Mouse (Mus musculus) hindbrain, embryonic 16.5 days (tissue): ENCODE results near the gene Ccdc91. TPM values are rescaled to one million over a fixed set of nuclear protein-coding genes. Genes with fewer than 3 reads are reported as not detected.

Experiments used
- ATAC-seq: fragments of 200-750 bp; cut with Nextera tagmentation; 2 replicates; pipeline ENCODE4 v1.8.0; 2017; ENCODE audit warnings: moderate TSS enrichment, moderate library complexity
- H3K27ac ChIP-seq: fragments of 300-500 bp; sonication (generic); 2 replicates; pipeline ENCODE4 v1.5.1; 2014; ENCODE audit warnings: low read depth, mild to moderate bottlenecking, control low read depth, low read length, moderate library complexity
- H3K27me3 ChIP-seq: fragments of 300-500 bp; sonication (generic); replicated peaks from 2 replicates; pipeline ENCODE4 v1.6.1; 2014; ENCODE audit warnings: low read length; ENCODE audit not compliant: control insufficient read depth, insufficient read depth
- H3K36me3 ChIP-seq: fragments of 300-500 bp; sonication (generic); 2 replicates; pipeline ENCODE4 v1.6.1; 2014; ENCODE audit warnings: mild to moderate bottlenecking, low read length, moderate library complexity, mixed read lengths; ENCODE audit not compliant: control insufficient read depth, insufficient read depth
- H3K4me1 ChIP-seq: fragments of 300-500 bp; sonication (generic); 2 replicates; pipeline ENCODE4 v1.6.1; 2014; ENCODE audit warnings: low read depth, low read length; ENCODE audit not compliant: control insufficient read depth, insufficient read depth
- H3K4me2 ChIP-seq: fragments of 300-500 bp; sonication (generic); 2 replicates; pipeline ENCODE4 v1.6.1; 2014; ENCODE audit warnings: mild to moderate bottlenecking, low read length, control low read depth, moderate library complexity
- H3K4me3 ChIP-seq: fragments of 300-500 bp; sonication (generic); 2 replicates; pipeline ENCODE4 v1.5.1; 2014; ENCODE audit warnings: mild to moderate bottlenecking, low read length, control low read depth, moderate library complexity
- H3K9ac ChIP-seq: fragments of 300-500 bp; sonication (generic); 2 replicates; pipeline ENCODE4 v1.6.1; 2014; ENCODE audit warnings: low read depth, mild to moderate bottlenecking, control low read depth, low read length, moderate library complexity
- H3K9me3 ChIP-seq: fragments of 300-500 bp; sonication (generic); 2 replicates; pipeline ENCODE4 v1.6.1; 2014; ENCODE audit warnings: mild to moderate bottlenecking, low read length, moderate library complexity; ENCODE audit not compliant: control insufficient read depth
- WGBS: fragments of 180-500 bp; shearing (Covaris S2); extraction: QIAGEN DNeasy Blood & Tissue Kit; methylation state at CpG from one replicate; pipeline ENCODE4 v1.1.7; 2014; 5-methylcytosine and 5-hydroxymethylcytosine counted together
- polyA plus RNA-seq: library from polyadenylated mRNA; unstranded; fragments of >200 nt; fragmentation: Nextera tagmentation; extraction: Ambion mirVana; gene quantifications from 2 replicates; pipeline ENCODE4 v1.2.1, GENCODE M21; 2015

The Ccdc91 gene
- polyA plus RNA-seq, 1 experiment from 2014 or later: 49.2 TPM

- no peak overlapping the region for H3K4me2 ChIP-seq
- ATAC-seq: no peak
- no peaks in the 10 kb centered on the region for H3K4me1 ChIP-seq
- no peaks in the 10 kb centered on the region for H3K9me3 ChIP-seq
- no peak overlapping the region for H3K9ac ChIP-seq
- no peaks in the 10 kb centered on the region for H3K36me3 ChIP-seq
- no peak overlapping the region for H3K27ac ChIP-seq
- H3K27me3 ChIP-seq: no peaks in the 10 kb centered on the region
- H3K4me3 ChIP-seq: no peak overlapping the region
- WGBS: 77% methylated on average over 9 of the region's 9 CpGs
These were observed 30.4 kb downstream of the Ccdc91 start for GRCm38 (mm10) chr6:147506074-147506473.

- Histone ChIP-seq H3K9ac (no peak overlapping the region), H3K27me3 (no peaks in the 10 kb centered on the region), H3K36me3 (no peaks in the 10 kb centered on the region), H3K9me3 (no peaks in the 10 kb centered on the region), H3K4me3 (no peak overlapping the region), H3K27ac (no peak overlapping the region), H3K4me2 (no peak overlapping the region), H3K4me1 (no peaks in the 10 kb centered on the region)
- 87% methylated on average over 10 of the region's 10 CpGs for WGBS
- no peak for ATAC-seq
These were observed 30.9 kb downstream of the Ccdc91 start for GRCm38 (mm10) chr6:147506496-147506895.

GRCm38 (mm10) chr6:147507186-147507585 is 31.6 kb downstream of the Ccdc91 start:
- H3K27ac ChIP-seq: no peak overlapping the region
- no peak overlapping the region for H3K4me3 ChIP-seq

GRCm38 (mm10) chr6:147510516-147510915 is 34.9 kb downstream of the Ccdc91 start:
- Histone ChIP-seq H3K4me2 (no peak overlapping the region), H3K9me3 (no peaks in the 10 kb centered on the region; the same call in 1 of the 2 replicates), H3K27ac (no peak overlapping the region), H3K9ac (no peak overlapping the region), H3K27me3 (no peaks in the 10 kb centered on the region), H3K4me3 (no peak overlapping the region), H3K4me1 (no peaks in the 10 kb centered on the region), H3K36me3 (peaks cover 4% of the 10 kb centered on the region; the same call in 1 of the 2 replicates)
- no peak for ATAC-seq
- WGBS: 99% methylated on average over 2 of the region's 2 CpGs

More at GRCm38 (mm10) chr6:147507186-147507585, 31.6 kb downstream of the Ccdc91 start:
- H3K9ac ChIP-seq: no peak overlapping the region
- ATAC-seq: no peak
- H3K9me3 ChIP-seq: no peaks in the 10 kb centered on the region
- no peak overlapping the region for H3K4me2 ChIP-seq
- H3K36me3 ChIP-seq: no peaks in the 10 kb centered on the region
- no peaks in the 10 kb centered on the region for H3K27me3 ChIP-seq
- no peaks in the 10 kb centered on the region for H3K4me1 ChIP-seq
- 88% methylated on average over 6 of the region's 6 CpGs for WGBS

- Histone ChIP-seq H3K9me3 (no peaks in the 10 kb centered on the region; the same call in 1 of the 2 replicates), H3K4me2 (no peak overlapping the region), H3K4me1 (no peaks in the 10 kb centered on the region), H3K27me3 (no peaks in the 10 kb centered on the region), H3K27ac (no peak overlapping the region), H3K4me3 (no peak overlapping the region), H3K9ac (no peak overlapping the region), H3K36me3 (peaks cover 4% of the 10 kb centered on the region; the same call in 1 of the 2 replicates)
- 79% methylated on average over 8 of the region's 8 CpGs for WGBS
- no peak for ATAC-seq
These were observed 42.3 kb downstream of the Ccdc91 start for GRCm38 (mm10) chr6:147517909-147518308.

- Histone ChIP-seq H3K4me1 (no peaks in the 10 kb centered on the region), H3K4me2 (no peak overlapping the region), H3K9me3 (no peaks in the 10 kb centered on the region), H3K9ac (no peak overlapping the region), H3K27me3 (no peaks in the 10 kb centered on the region), H3K36me3 (no peaks in the 10 kb centered on the region), H3K27ac (no peak overlapping the region), H3K4me3 (no peak overlapping the region)
- no peak for ATAC-seq
These were observed 49.6 kb downstream of the Ccdc91 start for GRCm38 (mm10) chr6:147525236-147525635.

GRCm38 (mm10) chr6:147534971-147535370 is 59.3 kb downstream of the Ccdc91 start:
- no peak for ATAC-seq
- Histone ChIP-seq H3K27ac (no peak overlapping the region), H3K4me2 (no peak overlapping the region), H3K4me3 (no peak overlapping the region), H3K36me3 (no peaks in the 10 kb centered on the region; the same call in 1 of the 2 replicates), H3K9ac (no peak overlapping the region), H3K4me1 (no peaks in the 10 kb centered on the region), H3K27me3 (no peaks in the 10 kb centered on the region), H3K9me3 (no peaks in the 10 kb centered on the region)
- 98% methylated on average over 5 of the region's 5 CpGs for WGBS

GRCm38 (mm10) chr6:147538236-147538635 is 62.6 kb downstream of the Ccdc91 start:
- Histone ChIP-seq H3K27ac (no peak overlapping the region), H3K27me3 (no peaks in the 10 kb centered on the region), H3K4me3 (no peak overlapping the region), H3K4me1 (no peaks in the 10 kb centered on the region), H3K9ac (no peak overlapping the region), H3K36me3 (no peaks in the 10 kb centered on the region; the same call in 1 of the 2 replicates), H3K4me2 (no peak overlapping the region), H3K9me3 (no peaks in the 10 kb centered on the region)
- WGBS: 91% methylated on average over 5 of the region's 5 CpGs
- no peak for ATAC-seq

GRCm38 (mm10) chr6:147539056-147539600 is 63.5 kb downstream of the Ccdc91 start:
- no peaks in the 10 kb centered on the region; the same call in 1 of the 2 replicates for H3K36me3 ChIP-seq
- no peak for ATAC-seq
- no peaks in the 10 kb centered on the region for H3K9me3 ChIP-seq
- WGBS: 77% methylated on average over 7 of the region's 7 CpGs
- no peaks in the 10 kb centered on the region for H3K27me3 ChIP-seq
- no peaks in the 10 kb centered on the region for H3K4me1 ChIP-seq
- H3K27ac ChIP-seq: no peak overlapping the region
- no peak overlapping the region for H3K4me3 ChIP-seq
- H3K9ac ChIP-seq: no peak overlapping the region
- no peak overlapping the region for H3K4me2 ChIP-seq
